Mouse (Mus musculus) lung, adult 2 months (tissue): ENCODE data around the gene Wfdc5. TPM values are rescaled to one million over a fixed set of nuclear protein-coding genes. Genes with fewer than 3 reads are reported as not detected.

ENCODE experiments used
- DNase-seq: peaks from one replicate; pipeline ENCODE4 v3.0.0; 2022
- H3K4me1 ChIP-seq: fragments of 200-500 bp; 2 replicates; pipeline ENCODE4 v1.6.1; 2011; ENCODE audit warnings: low read length; ENCODE audit not compliant: control insufficient read depth, insufficient read depth
- H3K4me3 ChIP-seq: fragments of 200-500 bp; replicated peaks from 2 replicates; pipeline ENCODE3; 2011; ENCODE audit warnings: low read depth, mild to moderate bottlenecking, control low read depth, low read length; ENCODE audit errors: extremely low read depth
- CTCF ChIP-seq: fragments of 200-500 bp; IDR thresholded peaks from 2 replicates; pipeline ENCODE4 v1.5.1; 2011; ENCODE audit warnings: mild to moderate bottlenecking, low read length, control low read depth; ENCODE audit not compliant: insufficient read depth
- POLR2A ChIP-seq: fragments of 200-500 bp; IDR thresholded peaks from 2 replicates; pipeline ENCODE4 v1.6.1; 2011; ENCODE audit warnings: low read depth, mild to moderate bottlenecking, control low read depth, low read length, borderline replicate concordance; ENCODE audit errors: extremely low read depth
- WGBS: fragments of 180-500 bp; shearing (Covaris S2); methylation state at CpG from one replicate; pipeline ENCODE4 v1.1.7; 2018; 5-methylcytosine and 5-hydroxymethylcytosine counted together
- polyA plus RNA-seq: library from polyadenylated mRNA; depleted of rRNA; stranded (reverse); fragments of >200 nt; gene quantifications from 2 replicates; pipeline ENCODE4 v1.2.3, GENCODE M21; 2012

Gene Wfdc5
- polyA plus RNA-seq, 1 experiment, result 16.2 TPM

DNA sequence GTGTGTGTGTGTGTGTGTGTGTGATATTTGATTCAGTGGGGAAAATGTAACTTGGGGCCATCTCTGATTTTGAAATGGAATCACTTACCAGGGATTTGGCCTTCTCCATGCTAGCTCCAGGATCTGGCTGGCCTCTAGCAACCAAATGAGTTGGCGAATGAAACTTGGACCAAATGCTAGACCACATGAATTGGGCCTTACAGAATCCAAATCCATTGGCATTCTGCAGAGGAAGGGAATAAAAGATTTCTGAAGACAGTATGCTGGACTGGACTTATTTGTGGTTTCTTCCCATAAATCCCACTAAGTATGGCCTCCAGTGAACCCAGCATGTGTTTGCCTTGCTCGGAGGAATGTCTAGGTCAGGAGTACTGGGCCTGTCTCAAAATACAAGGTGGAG lies 23.7 kb downstream of the Wfdc5 start:
- WGBS, result 81% methylated on average over 2 of the region's 2 CpGs
- no peak overlapping the region for H3K4me3 ChIP-seq
- H3K4me1 ChIP-seq, result no peaks in the 10 kb centered on the region
- TF ChIP-seq CTCF, result no peak
- no peak for TF ChIP-seq POLR2A
- no peak for DNase-seq

DNA sequence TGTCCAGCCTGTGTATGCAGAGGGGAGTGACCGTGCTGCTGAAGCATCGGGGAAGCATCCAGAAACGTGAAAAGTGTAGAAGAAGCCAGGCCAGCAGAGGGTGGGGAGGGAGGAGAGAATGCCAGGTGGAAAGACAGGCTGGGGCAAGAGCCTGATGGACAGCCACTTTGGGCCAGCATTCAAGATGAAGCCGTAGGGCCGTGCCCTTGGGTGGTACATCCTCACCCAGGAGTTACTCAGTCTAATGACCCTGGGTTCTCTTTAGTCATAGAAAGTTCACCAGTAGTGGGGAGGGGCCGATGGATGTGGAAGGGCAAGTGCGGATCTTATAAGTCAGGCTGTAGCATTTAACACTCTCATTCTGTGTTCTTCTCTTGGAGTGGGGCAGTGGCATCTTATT lies 26.4 kb downstream of the Wfdc5 start:
- DNase-seq, result no peak
- TF ChIP-seq CTCF, result no peak
- no peak for TF ChIP-seq POLR2A
- WGBS, result 86% methylated on average over 7 of the region's 7 CpGs
- H3K4me1 ChIP-seq, result no peaks in the 10 kb centered on the region
- H3K4me3 ChIP-seq, result no peak overlapping the region

DNA sequence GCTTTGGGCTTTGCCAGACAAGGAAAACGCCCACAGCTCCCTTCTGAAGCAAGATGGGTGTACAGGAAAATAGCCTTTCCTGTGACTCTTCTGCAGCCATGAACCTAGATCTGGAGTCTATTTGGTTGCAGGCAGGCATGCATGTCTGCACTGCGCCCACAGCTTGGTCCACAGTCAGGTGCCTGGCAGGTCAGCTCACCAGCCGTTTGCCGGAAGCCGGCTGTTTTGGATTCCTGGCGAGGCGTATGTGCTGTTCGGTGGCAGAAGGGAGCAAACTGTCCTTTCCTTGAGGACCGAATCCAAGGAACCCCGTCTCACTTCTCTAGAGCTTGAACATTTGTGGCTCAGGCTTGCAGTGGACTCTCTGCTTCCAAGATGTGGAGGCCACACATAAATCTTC lies 28.5 kb downstream of the Wfdc5 start:
- WGBS, result 89% methylated on average over 10 of the region's 10 CpGs
- no peak for TF ChIP-seq CTCF
- no peak for TF ChIP-seq POLR2A

DNA sequence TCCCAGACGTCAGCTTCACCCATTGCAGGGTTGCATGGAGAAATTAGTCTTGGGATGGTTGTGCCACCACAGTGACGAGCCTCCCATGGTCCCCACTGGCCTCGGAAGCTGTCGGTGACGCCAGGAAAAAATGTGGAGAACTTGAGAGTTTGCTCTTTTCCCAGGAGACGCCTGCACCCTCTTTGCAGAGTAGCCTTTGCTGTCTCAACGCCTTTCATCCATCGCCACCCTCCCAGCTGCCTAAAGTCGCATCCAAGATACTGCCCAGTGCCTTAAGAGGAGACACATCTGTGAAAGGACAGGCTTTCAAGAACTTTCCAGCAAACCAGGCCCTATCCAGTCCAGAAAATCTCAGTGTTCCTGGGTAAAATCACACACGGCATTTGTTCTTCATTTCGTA lies 30.2 kb downstream of the Wfdc5 start:
- WGBS, result 75% methylated on average over 11 of the region's 11 CpGs
- DNase-seq, result no peak
- no peak for TF ChIP-seq CTCF
- no peak for TF ChIP-seq POLR2A
- Histone ChIP-seq H3K4me1 (no peaks in the 10 kb centered on the region), H3K4me3 (no peak overlapping the region)

More for the DNA sequence above, 28.5 kb downstream of the Wfdc5 start:
- H3K4me3 ChIP-seq, result no peak overlapping the region
- DNase-seq, result no peak
- H3K4me1 ChIP-seq, result no peaks in the 10 kb centered on the region

DNA sequence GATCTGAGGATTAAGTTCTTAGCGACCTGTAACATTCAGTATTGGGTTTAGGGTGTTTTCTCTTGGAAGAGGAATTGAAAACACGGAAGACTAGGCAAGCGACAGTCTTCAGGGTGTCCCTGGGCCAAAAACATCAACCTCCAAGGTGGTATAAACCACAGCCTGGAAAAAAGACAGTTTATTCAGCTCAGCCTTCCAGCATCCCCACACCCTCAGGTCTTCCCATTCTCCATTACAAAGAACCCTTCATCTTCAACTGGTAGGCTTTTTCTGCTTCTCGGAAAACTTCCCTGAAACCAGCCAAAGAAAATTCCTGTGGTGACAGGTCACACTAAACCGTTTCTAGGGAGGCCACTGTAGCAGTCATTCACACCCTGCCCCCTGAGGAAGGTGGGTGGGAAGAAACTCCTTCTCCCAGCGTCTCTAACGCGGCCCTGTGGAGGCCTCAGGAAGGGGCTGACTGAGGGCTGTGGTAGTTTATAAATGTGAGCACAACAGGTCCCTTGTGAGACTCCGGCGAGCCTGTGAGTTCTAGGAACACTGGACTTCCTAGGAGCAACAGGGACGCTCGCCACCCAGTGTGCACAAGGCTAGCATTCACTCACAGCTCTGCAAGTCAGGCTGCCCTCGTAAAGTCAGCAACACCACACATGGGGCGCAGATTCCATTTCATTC lies 32.3 kb downstream of the Wfdc5 start:
- WGBS, result 56% methylated on average over 14 of the region's 14 CpGs
- no peak for TF ChIP-seq CTCF
- no peak for TF ChIP-seq POLR2A
- Histone ChIP-seq H3K4me3 (no peak overlapping the region), H3K4me1 (peaks cover 5% of the 10 kb centered on the region)
- no peak for DNase-seq

DNA sequence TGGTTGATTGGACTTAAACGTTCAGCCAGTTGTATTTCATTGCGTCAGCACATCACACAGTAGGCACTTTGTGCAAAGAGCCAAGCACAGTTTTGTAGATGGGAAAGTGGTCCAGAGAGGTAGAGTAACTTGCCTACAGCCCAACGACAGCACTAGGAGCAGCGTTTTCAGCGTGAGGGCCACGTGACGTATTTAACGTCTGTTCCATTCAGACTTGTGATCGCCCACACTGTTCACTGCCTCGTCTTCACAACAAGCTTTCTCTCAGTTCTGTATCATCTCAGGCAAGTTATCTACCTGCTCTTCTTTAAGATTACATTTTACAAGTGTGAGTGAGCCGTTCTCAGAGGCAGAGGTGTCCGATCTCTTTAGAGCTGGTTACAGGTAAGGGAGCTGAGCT lies 36.0 kb downstream of the Wfdc5 start:
- WGBS, result 89% methylated on average over 12 of the region's 12 CpGs
- H3K4me3 ChIP-seq, result no peak overlapping the region
- H3K4me1 ChIP-seq, result peaks cover 7% of the 10 kb centered on the region
- TF ChIP-seq CTCF, result no peak
- TF ChIP-seq POLR2A, result no peak
- DNase-seq, result no peak

DNA sequence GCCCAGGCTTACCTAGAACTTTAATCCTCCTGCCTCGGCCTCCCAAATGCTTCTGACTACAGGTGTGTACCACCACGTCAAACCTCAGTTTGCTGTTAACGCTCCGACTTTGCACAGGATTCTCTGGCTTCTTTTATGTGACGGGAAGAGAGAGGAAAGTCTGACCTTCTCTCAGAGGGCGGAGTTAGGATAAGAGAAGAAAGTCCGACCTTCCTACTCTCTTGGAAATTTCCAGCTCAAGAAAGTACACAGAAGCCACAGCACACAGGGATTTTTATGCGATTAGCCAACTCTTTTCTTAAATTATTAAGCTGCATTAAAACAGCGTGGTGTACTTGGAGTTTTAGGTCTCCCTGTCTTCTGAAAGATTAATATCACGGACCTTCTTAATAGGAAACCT lies 38.0 kb downstream of the Wfdc5 start:
- 66% methylated on average over 10 of the region's 10 CpGs for WGBS
- TF ChIP-seq POLR2A (no peak), CTCF (no peak)
- DNase-seq, result no peak
- H3K4me3 ChIP-seq, result no peak overlapping the region
- peaks cover 11% of the 10 kb centered on the region for H3K4me1 ChIP-seq

DNA sequence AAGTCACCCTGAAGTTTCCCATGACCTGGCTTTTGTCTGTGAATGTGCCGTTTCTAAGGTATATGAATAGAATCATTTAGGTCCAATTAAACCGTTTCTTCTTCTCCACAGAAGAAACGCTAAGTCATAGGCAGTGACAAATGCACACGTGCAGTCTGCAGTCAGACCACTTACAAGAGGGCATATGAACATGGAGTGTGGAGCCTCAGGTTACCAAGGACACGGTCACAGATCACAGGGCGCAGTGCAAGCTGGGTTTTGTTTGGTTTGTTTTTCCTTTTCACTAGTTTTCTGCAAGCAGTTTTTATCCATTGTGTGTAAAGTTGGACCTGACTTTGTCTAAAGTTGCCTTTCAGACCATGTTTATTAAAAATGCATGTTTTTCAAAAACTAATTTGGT lies 38.5 kb downstream of the Wfdc5 start:
- Histone ChIP-seq H3K4me1 (peaks cover 11% of the 10 kb centered on the region), H3K4me3 (no peak overlapping the region)
- DNase-seq, result no peak
- WGBS, result 64% methylated on average over 6 of the region's 6 CpGs
- TF ChIP-seq CTCF, result no peak
- no peak for TF ChIP-seq POLR2A

DNA sequence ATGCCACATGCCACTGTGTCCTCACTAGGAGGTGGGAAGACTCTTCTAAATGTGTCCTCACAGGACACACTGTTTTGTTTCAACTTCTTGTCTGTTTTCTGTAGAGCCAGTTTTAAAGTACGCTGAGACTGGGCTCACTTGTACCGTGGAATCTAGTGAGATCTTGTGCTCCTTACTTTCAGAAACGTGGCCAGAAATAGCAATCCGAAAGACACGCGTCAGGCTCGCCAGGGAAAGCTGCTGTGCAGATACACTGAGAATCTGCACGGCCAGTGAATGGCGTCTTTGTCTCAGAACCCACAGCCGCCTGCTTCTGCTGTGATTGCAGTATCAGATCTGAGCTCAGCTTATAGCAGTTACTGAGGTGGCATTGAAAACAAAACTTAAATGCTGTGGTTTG lies 40.5 kb downstream of the Wfdc5 start:
- 43% methylated on average over 10 of the region's 10 CpGs for WGBS
- no peak for TF ChIP-seq POLR2A
- no peak for TF ChIP-seq CTCF
- Histone ChIP-seq H3K4me1 (peaks cover 11% of the 10 kb centered on the region), H3K4me3 (no peak overlapping the region)
- no peak for DNase-seq

DNA sequence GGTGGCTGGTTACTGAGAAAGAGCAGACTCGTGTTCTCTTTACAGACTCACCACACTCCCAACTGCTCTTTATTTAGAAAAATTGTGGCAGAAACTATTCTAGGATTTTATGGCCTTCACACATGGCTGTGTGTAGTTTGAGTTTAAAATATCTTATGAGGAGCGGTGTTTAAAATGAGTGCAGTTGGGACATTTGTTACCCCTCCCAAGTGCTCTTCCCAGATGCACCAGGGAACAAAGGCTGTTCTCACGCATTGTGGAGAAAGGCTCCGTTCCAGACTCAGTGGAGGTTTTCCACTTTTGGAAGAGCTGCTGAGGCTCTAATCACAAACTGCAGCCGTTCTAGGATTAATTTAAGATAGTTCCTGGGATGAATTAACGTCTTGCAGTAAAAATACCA lies 44.8 kb downstream of the Wfdc5 start:
- no peak for TF ChIP-seq CTCF
- no peak for TF ChIP-seq POLR2A
- peaks cover 7% of the 10 kb centered on the region for H3K4me1 ChIP-seq
- 79% methylated on average over 6 of the region's 6 CpGs for WGBS
- H3K4me3 ChIP-seq, result no peak overlapping the region
- DNase-seq, result no peak
